Mouse (Mus musculus) frontal cortex, postnatal 36 days (tissue): ENCODE measurements around the gene Klk10.

Experiments
- DNase-seq, 2 experiments: peaks; one replicate each; pipeline ENCODE4 v3.0.0; 2022; ENCODE audit warnings: low spot score in 2 of 2

The Klk10 gene

GRCm38 (mm10) chr7:43780746-43781145 is at the start of gene Klk10:
TSS of gene Klk10 (plus strand) at chr7:43781035.
- no peak for DNase-seq

- peak; percentile 4 to 19 for DNase-seq
Observed at GRCm38 (mm10) chr7:43747788-43748187, 33.0 kb upstream of the Klk10 start.

GRCm38 (mm10) chr7:43752806-43753205 is 28.0 kb upstream of the Klk10 start:
- no peak for DNase-seq

GRCm38 (mm10) chr7:43766484-43766883 is 14.4 kb upstream of the Klk10 start:
- no peak for DNase-seq

GRCm38 (mm10) chr7:43768597-43768996 is 12.2 kb upstream of the Klk10 start, which contains the start of gene Klk12:
TSS of gene Klk12 (plus strand) at chr7:43768897.
- no peak for DNase-seq

- no peak for DNase-seq
Observed at GRCm38 (mm10) chr7:43769636-43770035, 11.2 kb upstream of the Klk10 start.

GRCm38 (mm10) chr7:43770701-43771100 is 10.1 kb upstream of the Klk10 start:
- DNase-seq = no peak

- no peak for DNase-seq
Observed at GRCm38 (mm10) chr7:43771916-43772315, 8.9 kb upstream of the Klk10 start.

GRCm38 (mm10) chr7:43772901-43773300 is 7.9 kb upstream of the Klk10 start:
- DNase-seq = no peak

- DNase-seq = no peak
Observed at GRCm38 (mm10) chr7:43774364-43774763, 6.5 kb upstream of the Klk10 start, which contains the start of gene Klk11. TSS of gene Klk11 (plus strand) at chr7:43774604.

GRCm38 (mm10) chr7:43774802-43775201 is 6.0 kb upstream of the Klk10 start:
- DNase-seq = no peak

- no peak for DNase-seq
Observed at GRCm38 (mm10) chr7:43775311-43776057, 5.4 kb upstream of the Klk10 start.

- no peak for DNase-seq
Observed at GRCm38 (mm10) chr7:43776506-43776905, 4.3 kb upstream of the Klk10 start.

- no peak for DNase-seq
Observed at GRCm38 (mm10) chr7:43777423-43777822, 3.4 kb upstream of the Klk10 start.

- DNase-seq = no peak
Observed at GRCm38 (mm10) chr7:43778176-43778970, 2.5 kb upstream of the Klk10 start.

- DNase-seq = no peak
Observed at GRCm38 (mm10) chr7:43780241-43780640, 594 bp upstream of the Klk10 start.

GRCm38 (mm10) chr7:43781541-43781940 is 706 bp downstream of the Klk10 start:
- DNase-seq = no peak

- peak; percentile 66 to 69 for DNase-seq
Observed at GRCm38 (mm10) chr7:43782275-43783265, 1.7 kb downstream of the Klk10 start.

- no peak for DNase-seq
Observed at GRCm38 (mm10) chr7:43785286-43785685, 4.5 kb downstream of the Klk10 start.

GRCm38 (mm10) chr7:43788096-43788495 is 7.3 kb downstream of the Klk10 start:
- DNase-seq = no peak

GRCm38 (mm10) chr7:43789295-43789694 is 8.5 kb downstream of the Klk10 start:
- no peak for DNase-seq

- DNase-seq = no peak
Observed at GRCm38 (mm10) chr7:43791591-43791990, 10.8 kb downstream of the Klk10 start, which contains the start of gene Klk9. TSS of gene Klk9 (plus strand) at chr7:43791891.
